Mouse (Mus musculus) ES-E14 (cell line): Measurements from ENCODE around the gene Pglyrp4.
"Not testable (repeated sequence)": the region's sequence is repeated elsewhere in the genome, so short reads cannot be mapped to it uniquely, and the experiment has no call there.

ENCODE experiments used
- CHD2 ChIP-seq: IDR thresholded peaks from 2 replicates; pipeline ENCODE4 v1.6.1; 2014; ENCODE audit warnings: mild to moderate bottlenecking, low read depth, low read length, inconsistent platforms
- HCFC1 ChIP-seq: IDR thresholded peaks from 2 replicates; pipeline ENCODE4 v1.6.1; 2012; ENCODE audit warnings: low read length, inconsistent platforms, borderline replicate concordance; ENCODE audit not compliant: insufficient read depth
- ZC3H11A ChIP-seq: IDR thresholded peaks from 2 replicates; pipeline ENCODE4 v1.6.1; 2012; ENCODE audit warnings: low read depth, mild to moderate bottlenecking, inconsistent platforms, low read length, borderline replicate concordance
- ZNF384 ChIP-seq: IDR thresholded peaks from 2 replicates; pipeline ENCODE4 v1.6.1; 2012; ENCODE audit warnings: low read depth, low read length, inconsistent platforms

GRCm38 (mm10) chr3:90777776-90778175, 51.1 kb downstream of the Pglyrp4 start, which contains the start of gene Gm5849:
- TF ChIP-seq CHD2, HCFC1, ZC3H11A, ZNF384: not testable (repeated sequence)
